Mouse (Mus musculus) retina, embryonic 14.5 days (tissue): ENCODE measurements at regions not wholly inside any gene's neighbourhood (a gene's known extent, or its start where the extent isn't known, plus 50 kb on each side); places are given as distances from the start of the nearest gene placed in this dataset.
"Not testable (repeated sequence)": the region's sequence is repeated elsewhere in the genome, so short reads cannot be mapped to it uniquely, and the experiment has no call there.

ENCODE experiments used
- DNase-seq: peaks from one replicate; pipeline ENCODE4 v3.0.0-alpha.2; 2015; ENCODE audit warnings: low spot score

DNA sequence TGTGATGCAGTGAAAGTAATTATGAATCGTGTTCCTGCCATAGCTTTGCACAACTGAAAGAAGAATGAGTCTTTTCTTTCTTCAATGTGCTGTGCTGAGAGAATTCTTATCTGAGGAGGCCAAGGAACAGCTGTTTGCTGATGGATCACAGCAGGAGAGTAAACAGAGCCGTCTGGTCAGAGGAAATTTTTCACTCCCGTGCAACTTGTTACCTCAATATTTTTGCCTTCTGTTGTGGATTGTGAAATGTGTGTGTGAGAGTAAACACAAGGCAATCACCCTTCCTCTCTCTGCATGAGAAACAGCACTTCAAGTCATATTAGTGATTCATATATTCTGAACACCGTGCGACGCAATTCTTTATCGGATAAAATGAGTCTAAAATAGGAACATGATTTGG is 171.9 kb downstream of the Epm2a start:
- DNase-seq = peak; percentile 42

DNA sequence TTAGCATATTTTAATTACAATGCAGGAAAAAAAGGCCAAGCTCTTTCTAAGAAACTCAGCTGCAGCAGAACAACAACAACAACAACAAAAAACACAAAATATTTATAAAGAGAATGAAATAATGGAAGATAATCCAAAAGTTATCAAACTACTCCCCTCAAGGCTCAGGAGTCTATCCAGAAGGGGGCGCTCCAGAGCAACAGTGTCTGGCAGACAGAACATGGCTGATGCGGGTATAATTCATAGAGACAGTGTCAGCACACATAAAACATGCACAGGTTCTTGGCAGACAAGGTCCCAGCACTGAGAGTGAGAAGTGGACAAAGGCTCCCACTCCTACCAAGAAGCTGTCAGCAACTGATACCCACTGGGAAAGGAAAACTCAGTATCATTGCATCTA is 173.9 kb downstream of the Epm2a start:
- no peak for DNase-seq

DNA sequence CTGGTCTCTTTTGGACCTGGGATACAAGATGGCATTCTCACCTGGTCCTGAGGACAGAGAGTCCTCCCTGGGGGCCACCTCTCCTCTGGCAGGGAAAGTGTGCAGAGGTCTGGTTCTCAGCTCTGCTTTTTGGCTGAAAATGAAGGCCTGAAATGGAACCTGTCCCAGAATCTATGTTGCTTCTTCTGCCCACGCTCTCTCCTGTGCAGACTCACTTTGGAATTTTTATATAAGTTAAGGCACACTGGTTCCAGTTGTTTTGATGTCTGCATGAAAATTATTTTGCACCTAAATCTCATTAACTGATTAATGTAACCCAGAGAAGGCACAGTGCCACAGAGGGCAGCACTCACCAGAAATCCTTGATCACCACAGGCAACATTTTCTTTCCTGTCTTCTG is 188.1 kb downstream of the Epm2a start:
- DNase-seq = no peak

DNA sequence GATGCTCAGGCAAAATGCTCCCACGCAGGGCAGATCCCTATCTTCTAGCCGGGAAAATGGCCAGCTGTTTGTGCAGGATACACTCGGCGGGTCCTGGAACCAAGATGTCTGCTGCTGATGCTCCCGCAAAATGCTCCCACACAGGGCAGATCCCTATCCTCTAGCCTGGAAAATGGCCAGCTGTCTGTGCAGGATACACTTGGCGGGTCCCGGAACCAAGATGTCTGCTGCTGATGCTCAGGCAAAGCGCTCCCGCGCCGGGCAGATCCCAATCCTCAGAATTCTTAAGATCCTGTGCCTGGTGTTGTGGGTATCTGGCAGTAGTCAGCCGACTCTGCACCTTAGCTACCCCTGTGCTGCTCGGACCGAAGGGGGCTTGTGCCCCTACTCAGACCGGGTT is 212.2 kb downstream of the Epm2a start:
- not testable (repeated sequence) for DNase-seq

DNA sequence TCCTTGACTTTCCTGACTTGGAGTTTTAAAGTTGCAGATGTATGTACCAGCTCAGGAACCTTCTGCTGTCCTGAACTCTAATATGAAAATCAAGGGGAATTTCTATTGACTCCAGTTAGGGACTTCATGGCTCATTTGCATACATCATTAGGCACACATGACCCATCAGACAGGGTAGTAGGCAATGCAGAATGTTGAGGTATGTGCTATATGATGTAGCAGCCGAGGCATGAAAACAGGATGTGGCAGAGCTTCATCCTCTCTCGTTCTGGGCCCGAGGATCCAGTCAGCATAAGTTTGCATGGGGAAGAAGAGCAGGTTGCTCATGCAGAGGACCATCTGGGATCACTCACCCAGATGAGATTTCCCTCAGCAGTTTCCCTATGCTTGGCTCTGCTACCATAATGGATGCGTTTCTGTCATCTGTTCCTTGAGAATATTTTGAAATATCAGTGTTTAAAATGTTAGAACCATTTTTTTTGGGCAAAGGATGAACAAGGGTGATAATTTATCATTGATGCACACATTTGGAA is 227.4 kb downstream of the Epm2a start:
- no peak for DNase-seq

DNA sequence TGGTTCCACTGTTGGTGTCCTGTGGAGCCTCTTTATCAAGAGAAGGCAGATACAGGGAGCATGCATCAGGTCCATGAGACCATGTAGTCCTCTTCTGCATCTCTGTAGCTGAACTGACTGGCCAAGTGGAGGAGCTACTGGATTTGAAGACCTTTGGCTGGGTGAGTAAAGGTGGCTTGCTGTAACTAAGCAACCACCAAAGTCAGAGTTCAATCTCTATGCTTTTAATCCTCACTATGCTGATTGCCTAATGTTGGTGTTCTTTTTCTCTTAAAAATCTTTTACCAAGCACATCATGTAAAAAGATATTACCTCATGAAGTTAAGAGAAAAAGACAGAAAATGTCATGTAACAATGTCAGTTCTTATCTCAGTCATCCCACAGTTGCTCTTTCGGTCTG is 265.2 kb downstream of the Epm2a start:
- no peak for DNase-seq

DNA sequence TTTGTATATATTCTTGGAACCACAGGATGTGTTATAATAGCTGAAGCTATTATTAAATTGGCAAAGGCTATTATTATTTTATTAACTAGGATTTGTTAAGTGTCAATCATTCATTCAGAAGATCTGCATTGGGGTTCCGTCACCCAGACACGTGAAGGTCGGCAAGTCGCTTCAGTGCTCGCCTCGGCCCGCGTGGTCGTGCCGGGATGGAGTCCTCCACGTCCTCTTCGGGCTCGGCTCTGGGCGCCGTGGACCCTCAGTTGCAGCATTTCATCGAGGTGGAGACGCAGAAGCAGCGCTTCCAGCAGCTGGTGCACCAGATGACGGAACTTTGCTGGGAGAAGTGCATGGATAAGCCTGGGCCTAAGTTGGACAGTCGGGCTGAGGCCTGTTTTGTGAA is 265.9 kb downstream of the Epm2a start:
- DNase-seq = not testable (repeated sequence)

DNA sequence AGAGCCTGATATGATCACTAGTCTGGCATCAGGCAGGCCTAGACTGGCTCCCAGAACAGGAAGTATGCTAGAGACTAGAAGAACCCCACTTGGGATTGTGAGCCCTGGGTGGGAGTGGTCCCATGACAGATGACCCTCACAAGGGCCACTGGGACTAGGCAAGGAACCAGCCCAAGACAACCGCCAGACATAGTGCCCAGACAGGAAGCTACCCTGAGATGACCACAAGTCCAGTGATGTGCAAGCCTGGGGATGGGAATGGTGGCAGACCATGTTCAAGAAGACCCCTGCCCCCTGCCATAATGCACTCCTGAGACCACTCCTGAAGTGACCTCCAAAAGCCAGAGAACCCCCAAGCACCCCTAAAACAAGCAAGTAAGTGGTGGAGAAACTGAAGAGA is 304.9 kb downstream of the Epm2a start:
- DNase-seq = no peak

DNA sequence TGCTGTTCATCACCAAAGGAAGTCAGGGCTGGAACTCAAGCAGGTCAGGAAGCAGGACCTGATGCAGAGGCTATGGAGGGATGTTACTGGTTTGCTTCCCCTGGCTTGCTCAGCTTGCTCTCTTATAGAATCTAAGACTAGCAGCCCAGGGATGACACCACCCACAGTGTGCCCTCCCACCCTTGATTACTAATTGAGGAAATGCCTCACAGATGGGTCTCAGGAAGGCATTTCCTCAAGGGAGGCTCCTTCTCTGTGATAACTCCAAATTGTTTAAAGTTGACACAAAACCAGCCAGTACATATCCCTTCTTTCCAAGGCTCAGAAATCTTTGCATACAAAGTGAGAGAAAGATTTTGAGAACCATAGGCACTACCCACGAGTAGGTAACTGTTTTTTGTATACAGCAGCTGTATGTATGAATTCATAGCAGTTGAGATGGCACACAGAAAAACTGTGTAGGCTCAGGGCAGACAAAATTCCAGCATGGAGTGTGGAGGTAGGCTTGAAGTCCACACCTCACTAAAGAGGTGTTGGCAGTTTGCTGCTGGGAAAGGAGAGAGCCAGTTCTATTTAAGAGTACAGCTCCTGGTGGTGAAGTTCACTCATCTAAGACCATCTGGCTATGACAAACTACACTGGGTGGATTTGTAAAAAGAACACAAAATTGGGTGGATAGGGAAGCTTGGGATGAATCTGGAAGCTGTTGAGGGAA is 317.0 kb downstream of the Epm2a start:
- no peak for DNase-seq

DNA sequence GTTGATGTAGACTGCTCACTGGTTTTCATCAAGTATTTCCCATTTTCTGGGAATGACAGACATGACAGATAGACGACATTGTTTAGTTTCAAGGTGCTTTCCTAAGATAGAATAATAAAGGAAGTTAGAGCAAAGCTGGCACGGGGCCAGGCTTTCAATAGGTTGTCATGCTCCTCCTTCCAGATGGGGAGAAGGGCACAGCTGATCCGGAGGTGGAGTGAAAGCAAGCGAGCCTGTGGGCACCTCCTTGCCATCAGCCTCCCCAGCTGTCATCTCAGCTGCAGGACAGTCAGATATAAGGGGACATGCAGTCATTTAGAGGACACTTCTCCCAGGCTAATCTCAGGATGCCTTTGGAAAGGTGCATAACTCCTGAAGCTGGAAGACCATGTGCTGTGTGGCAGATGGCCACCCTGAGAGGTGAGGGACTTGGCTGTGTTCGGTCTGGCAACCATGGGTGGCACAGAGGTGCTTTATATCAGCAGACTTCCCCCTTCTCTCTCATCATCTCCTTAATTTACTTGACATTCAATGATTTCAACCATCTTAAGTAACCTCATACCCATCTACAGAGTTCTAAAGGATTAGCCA is 318.6 kb downstream of the Epm2a start:
- DNase-seq = no peak

DNA sequence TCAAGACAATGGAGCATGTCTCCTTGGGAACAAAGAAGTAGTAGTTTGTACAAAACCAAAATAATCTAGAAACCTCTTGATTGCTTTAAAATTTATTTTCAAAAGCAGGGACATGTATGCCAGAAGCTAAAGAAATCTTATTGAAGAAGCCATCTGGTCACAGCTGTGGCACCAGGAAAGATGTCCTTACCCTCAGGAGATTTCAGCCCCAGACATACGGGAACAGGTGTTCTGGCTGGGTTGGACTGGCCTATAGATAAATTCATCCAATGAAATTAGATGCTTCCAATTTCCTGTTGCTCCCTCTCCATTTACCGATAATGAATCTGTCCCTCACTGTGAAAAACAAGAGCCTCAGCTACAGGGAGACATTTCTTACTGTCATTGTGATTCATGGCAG is 366.5 kb downstream of the Epm2a start:
- no peak for DNase-seq

DNA sequence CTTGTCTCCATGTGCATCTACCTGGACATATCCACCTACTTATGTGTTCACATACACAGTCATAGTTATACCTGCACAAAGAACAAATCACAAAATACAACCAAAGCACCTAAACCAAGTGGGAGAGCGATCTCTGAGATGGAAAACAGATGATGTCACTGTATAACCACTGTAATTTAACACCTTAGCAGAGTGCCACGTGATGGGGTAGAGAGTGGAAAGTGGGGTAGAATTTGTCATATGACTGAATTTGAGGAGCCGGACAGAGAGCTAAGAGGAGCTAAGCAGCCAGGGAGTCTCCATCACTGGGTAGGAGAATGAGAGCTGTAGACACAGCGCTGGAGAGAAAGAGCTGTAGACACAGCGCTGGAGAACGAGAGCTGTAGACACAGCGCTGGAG is 381.6 kb downstream of the Epm2a start:
- no peak for DNase-seq

DNA sequence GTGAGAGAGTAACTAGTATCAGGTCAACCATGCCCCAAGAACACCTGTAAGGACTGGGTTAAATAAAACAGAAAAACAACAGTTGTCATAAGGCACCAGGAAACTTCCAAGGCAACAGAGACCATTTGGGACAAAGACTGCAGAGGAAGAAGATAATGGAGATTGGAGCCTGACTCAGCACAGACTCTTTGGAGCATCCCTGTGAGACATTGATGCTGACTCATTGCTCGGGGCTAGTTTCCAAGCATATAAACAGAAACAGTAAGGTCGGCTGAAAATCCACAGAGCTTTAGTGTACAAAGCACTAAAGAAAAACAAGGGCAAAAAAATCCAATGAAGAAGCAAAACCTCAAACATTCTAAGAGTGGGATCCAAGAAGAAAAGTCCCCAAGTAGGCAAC is 386.3 kb downstream of the Epm2a start:
- no peak for DNase-seq

DNA sequence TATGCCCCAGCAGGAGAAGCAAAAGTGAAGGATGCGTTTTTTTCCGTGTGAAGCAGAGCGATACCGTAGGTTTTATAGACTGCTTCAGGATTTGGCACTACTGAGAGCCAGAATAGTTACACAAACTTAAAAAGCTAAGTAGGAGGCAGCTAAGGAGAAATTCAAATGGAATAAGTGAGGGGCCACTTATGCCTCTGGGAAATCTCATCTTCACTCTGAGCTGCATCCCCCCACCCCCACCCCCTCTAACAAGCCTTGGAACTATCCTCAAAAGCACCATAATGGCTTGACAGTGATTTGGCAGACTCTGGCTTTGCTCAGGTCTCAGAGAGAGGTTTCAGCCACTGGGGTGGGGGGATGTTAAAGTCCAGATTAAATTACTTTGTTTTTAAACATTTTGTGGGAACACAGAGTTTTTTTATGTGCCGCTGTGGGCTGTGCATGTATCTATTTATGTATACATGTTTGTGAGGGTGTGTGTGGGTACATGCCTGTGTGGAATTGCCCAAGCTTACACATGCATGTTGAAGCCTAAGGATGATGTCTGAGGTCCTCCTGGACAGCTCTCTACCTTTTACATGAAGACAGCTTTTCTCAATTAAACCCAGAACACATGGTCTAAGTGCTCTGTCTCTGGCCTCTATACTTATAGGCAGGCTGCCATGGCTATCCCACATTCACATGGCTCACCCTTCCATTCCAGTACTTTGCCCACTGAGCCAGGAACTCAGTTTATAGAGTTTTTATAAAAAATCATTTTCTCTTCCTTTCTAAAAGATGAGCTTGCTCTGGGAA is 396.6 kb downstream of the Epm2a start:
- no peak for DNase-seq

DNA sequence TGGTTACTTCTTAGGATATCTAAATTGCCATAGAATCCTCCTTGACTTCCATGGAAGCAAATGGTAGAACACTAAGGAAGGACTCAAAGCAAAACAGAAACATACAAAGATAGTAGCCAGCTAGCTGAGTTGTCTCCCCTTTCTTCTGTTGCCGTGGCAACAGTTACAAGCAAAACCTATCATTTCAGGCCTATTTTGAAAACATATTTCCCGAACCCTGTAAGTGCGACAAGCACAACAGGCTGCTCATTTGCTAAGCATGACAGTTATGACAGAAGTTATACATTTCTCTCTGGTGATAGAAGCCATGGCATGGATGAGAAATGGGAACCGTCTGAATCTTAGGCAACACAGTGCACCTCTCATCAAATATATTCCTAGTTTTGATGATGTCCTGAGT is 402.4 kb downstream of the Epm2a start:
- no peak for DNase-seq

DNA sequence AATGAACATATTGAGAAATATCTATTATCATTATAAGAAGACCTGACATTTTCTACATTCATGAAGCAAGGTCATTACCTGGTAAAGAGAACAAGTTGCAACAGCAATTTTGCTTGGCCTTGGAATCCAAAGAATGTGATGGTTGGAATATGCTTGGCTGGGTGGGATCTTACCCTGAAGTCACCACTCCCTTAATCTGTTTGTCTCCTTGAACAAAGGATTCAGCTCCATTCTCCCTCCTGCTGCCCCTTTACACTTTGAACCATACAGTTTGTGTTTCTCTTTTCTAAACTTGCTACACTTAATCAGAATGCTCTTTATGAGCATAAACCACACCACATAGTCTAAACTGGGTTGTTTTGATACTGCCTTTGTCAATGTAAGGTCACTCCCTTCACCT is 403.8 kb downstream of the Epm2a start:
- DNase-seq = no peak

DNA sequence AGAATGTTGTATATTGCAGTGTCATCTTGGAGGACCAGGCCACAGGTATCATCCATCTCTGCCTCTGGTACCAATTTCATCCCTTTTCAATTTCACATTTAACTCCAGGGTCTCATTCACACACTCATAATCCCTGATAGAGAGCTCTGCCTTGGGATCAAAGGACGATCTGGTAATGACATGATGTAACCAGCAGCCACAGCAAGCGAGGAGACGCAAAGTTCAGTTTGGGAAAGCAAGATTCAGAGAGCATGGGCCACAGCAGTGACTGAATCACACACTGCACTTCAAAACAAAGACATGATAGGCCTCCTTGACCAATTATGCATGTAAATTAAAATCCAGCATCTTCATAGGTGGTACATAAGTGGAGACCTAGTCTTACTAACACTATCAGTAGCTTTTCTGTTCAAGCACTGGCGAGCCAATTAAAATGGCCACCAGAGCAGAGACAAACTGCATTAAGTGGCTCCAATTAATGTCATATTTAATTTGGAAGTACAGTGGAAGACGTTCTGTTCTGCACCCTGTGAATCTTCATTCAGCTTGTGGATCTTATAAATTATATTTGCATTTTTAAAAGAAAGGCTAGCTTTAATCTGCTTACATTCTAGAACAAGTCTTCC is 412.0 kb downstream of the Epm2a start:
- peak; percentile 72 for DNase-seq

DNA sequence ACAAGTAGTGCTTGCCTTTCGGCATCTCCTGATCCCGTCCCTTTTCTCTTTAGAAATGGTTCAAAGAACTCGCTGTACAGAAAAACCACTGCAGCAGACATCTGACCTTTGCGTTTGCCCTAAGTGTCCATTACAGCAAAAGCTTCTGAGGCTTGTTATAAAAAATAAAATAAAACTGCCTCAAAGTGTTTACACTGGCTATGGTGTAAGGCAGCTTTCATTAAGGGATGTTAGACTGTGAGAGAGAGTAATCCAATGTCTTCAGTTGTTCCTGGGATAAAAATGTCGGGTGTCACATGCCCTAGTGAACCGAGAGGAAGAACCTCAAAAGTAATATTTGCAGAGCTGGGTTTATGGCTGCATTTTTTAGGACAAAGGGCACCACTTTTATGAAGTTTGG is 434.7 kb downstream of the Epm2a start:
- DNase-seq = no peak

DNA sequence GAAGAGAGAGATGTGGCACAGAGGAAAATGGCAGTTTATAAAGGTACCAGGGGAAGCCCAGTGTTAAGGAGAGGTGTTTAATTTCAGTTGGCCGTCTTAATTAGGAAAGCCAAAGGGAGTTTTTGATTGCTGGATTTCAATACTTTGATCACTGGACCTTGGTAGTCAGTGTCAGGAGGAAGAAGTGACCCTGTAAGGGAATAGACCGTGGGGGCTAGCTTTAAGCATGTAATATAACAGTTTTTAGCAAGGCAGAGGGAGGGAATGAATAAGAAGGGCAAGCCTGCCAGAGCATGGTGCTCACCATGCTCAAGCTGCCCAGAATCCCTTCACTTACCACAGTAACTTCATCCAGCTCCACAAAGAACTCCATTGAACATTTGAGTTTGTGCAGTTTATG is 437.1 kb downstream of the Epm2a start:
- DNase-seq = no peak

DNA sequence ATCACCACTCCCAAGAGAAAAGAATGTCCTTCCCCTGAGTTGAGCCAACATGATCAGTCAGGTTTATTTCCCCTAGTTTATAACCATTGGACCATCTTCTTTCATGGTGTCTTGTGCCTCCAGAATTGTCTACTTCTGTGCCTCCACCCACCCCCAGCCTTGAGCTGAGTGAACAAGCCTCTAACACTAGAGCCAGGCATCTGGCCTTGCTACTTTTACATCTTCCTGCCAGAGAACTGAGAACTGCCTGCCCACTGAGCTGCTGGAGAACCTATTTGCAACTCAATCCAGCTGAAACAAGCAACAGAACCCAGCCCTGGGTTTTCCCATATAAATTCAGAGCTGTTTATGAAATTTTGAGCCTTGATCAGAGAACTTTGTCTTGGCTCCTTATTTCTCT is 444.0 kb downstream of the Epm2a start:
- DNase-seq = no peak

DNA sequence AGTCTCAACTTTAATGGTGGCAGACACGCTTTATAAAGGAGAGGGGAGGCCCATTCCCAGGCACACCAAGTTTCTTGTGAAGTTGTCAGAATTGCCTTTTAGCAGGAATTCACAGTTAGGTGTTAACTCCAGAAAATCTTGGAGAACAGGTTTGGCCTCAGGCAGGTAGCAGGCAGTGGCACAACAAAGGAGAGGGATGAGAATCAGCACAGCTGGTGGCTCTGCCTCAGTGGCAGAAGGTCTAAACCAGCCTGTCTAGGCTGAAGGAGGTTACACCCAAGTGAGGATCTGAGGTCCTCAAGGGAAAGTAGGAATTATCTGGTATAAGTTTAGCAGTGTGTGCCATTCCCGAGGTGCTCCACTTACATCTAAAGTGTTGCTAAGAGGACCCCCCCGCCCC is 456.3 kb downstream of the Epm2a start:
- no peak for DNase-seq

DNA sequence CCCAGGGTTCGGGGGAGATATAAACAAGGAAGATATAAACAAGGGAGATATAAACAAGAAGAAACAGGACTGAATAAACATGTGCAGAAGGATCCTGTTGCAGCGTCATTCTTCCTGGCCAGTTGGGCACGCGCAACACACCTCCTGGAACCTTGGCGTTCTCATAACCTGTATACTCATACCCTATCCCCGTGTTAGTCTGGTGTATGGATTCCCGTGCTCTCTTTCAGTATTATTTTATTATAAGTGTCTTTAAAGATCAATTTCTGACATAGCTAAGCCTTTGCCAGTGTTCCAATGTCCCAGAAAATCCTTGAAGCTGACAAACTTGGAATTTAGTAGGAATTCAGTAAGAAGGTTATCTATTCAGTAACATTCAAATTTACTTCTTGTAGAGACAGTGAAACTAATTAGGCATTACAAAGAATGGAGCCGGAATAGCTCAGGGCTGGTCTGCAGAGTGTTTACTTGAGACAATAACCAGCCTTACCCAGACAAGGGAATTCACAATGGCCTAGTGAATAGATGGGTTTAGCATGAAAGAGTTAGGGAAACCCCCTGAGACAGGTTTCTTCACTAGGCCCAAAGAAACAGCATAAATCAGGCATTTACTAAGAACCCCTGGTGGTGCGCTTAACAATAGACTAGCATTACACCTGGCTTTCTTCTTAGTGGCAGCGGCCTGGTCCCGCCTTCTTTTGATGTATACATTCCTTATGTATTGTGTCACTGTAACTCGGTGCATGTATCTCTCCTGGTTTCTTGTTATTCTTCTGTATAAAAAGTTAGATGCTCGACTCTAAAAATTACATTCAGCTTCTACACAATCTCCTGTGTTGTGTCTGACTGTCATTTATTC is 458.4 kb downstream of the Epm2a start:
- not testable (repeated sequence) for DNase-seq
